Mouse (Mus musculus): ENCODE results near the gene Draxin. TPM values are rescaled to one million over a fixed set of nuclear protein-coding genes. Genes with fewer than 3 reads are reported as not detected.

The Draxin gene
- polyA plus RNA-seq, 1 experiment from 2014 or later: 16.7 TPM

Small RNA genes within 50 kb of the gene (microRNA-seq; reads per million reads assigned to microRNA genes)
- not detected for gene Mir7022

Other genes starting within 250 kb of the Draxin start
- gene Mfn2, start 226.0 kb downstream of the Draxin start, polyA plus RNA-seq (2016; fragmentation: Nextera tagmentation; extraction: Ambion mirVana): 65.1 and 65.4 TPM in 2 replicates
- gene Plod1, start 193.9 kb downstream of the Draxin start, polyA plus RNA-seq (2016; fragmentation: Nextera tagmentation; extraction: Ambion mirVana): 25.1 and 27.2 TPM in 2 replicates
- gene 2510039O18Rik, start 189.8 kb downstream of the Draxin start, polyA plus RNA-seq (2016; fragmentation: Nextera tagmentation; extraction: Ambion mirVana): 21.2 and 26.1 TPM in 2 replicates
- not detected in 2 replicates for gene Nppb, start 144.9 kb downstream of the Draxin start, polyA plus RNA-seq (2016; fragmentation: Nextera tagmentation; extraction: Ambion mirVana)
- gene Nppa, start 130.0 kb downstream of the Draxin start, polyA plus RNA-seq (2016; fragmentation: Nextera tagmentation; extraction: Ambion mirVana): 1.0 and 2.8 TPM in 2 replicates
- gene Clcn6, start 91.9 kb downstream of the Draxin start, polyA plus RNA-seq (2016; fragmentation: Nextera tagmentation; extraction: Ambion mirVana): 26.9 and 29.7 TPM in 2 replicates
- gene Mthfr, start 91.6 kb downstream of the Draxin start, polyA plus RNA-seq (2016; fragmentation: Nextera tagmentation; extraction: Ambion mirVana): 44.5 and 44.8 TPM in 2 replicates
- 11.2 and 11.9 TPM in 2 replicates for gene Agtrap, start 42.7 kb downstream of the Draxin start, polyA plus RNA-seq (2016; fragmentation: Nextera tagmentation; extraction: Ambion mirVana)
- 94.7 and 95.2 TPM in 2 replicates for gene Mad2l2, start 314 bp downstream of the Draxin start, polyA plus RNA-seq (2016; fragmentation: Nextera tagmentation; extraction: Ambion mirVana)
- 14.6 and 17.1 TPM in 2 replicates for gene Fbxo6, start 21.4 kb upstream of the Draxin start, polyA plus RNA-seq (2016; fragmentation: Nextera tagmentation; extraction: Ambion mirVana)
- 77.4 and 79.8 TPM in 2 replicates for gene Fbxo44, start 29.8 kb upstream of the Draxin start, polyA plus RNA-seq (2016; fragmentation: Nextera tagmentation; extraction: Ambion mirVana)
- 1.5 and 2.1 TPM in 2 replicates for gene Fbxo2, start 29.9 kb upstream of the Draxin start, polyA plus RNA-seq (2016; fragmentation: Nextera tagmentation; extraction: Ambion mirVana)
- 7.8 and 9.4 TPM in 2 replicates for gene Disp3, start 157.3 kb upstream of the Draxin start, polyA plus RNA-seq (2016; fragmentation: Nextera tagmentation; extraction: Ambion mirVana)